Mouse (Mus musculus): ENCODE measurements around the gene Map3k5.

- TF ChIP-seq CTCF (conservative IDR thresholded peaks at IDR 0.05; ENCODE audit: insufficient read depth, insufficient read length, low read depth, low read length) (no peak), POLR2A (IDR thresholded peaks at IDR 0.05; ENCODE audit: low read depth, low read length) (no peak)
Measured at GRCm38 (mm10) chr10:19956745-19957144, 22.5 kb downstream of the Map3k5 start.
